Mouse (Mus musculus): ENCODE results near the gene Syk.

DNA sequence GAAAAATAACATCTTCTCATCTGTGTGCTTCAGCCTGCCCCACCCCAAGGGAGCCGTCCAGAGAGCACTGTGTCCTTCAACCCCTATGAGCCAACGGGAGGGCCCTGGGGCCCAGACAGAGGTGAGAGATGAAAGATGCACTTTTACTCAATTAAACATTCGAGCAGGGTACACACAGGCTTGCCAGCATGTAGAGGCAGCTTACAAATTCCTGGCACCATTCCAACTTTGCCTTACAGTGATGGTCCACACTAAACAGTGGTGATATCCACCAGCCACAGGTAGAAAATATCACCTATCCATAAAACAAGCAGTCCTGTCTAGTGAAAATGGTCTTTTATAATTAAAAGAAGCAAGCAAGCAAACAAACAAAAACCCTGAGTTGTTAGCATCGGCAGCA, 48.7 kb downstream of the Syk start:
- TF ChIP-seq CTCF (IDR thresholded peaks at IDR 0.05; ENCODE audit: low read depth, low read length) (no peak), POLR2A (IDR thresholded peaks at IDR 0.05; ENCODE audit: extremely low read depth, insufficient read depth, low read length) (no peak)

Data from liver, adult 2 months (tissue).